Mouse (Mus musculus) myocyte (in vitro differentiated cells): ENCODE results near the gene Aurkaip1.

ENCODE experiments used
- CEBPB ChIP-seq: IDR thresholded peaks from 2 replicates; pipeline ENCODE4 v1.6.1; 2011; ENCODE audit warnings: mild to moderate bottlenecking, moderate library complexity; ENCODE audit not compliant: poor library complexity, insufficient read depth, severe bottlenecking
- E2F4 ChIP-seq: IDR thresholded peaks from one replicate; pipeline ENCODE4 v1.6.1; 2011; ENCODE audit warnings: mild to moderate bottlenecking, control low read depth, moderate library complexity; ENCODE audit not compliant: insufficient read depth
- MAX ChIP-seq: IDR thresholded peaks from one replicate; pipeline ENCODE4 v1.6.1; 2011; ENCODE audit warnings: low read depth, mild to moderate bottlenecking, control low read depth
- MYOD1 ChIP-seq, 3 experiments: IDR thresholded peaks; one replicate each; pipeline ENCODE4 v1.6.1; 2011; ENCODE audit warnings: control low read depth in 2 of 3, low read depth in 2 of 3, mild to moderate bottlenecking in 2 of 3, moderate library complexity in 1 of 3; ENCODE audit not compliant: insufficient read length in 2 of 3, control insufficient read depth in 1 of 3
- MYOG ChIP-seq, 3 experiments: IDR thresholded peaks; one replicate each; pipeline ENCODE4 v1.6.1; 2011; ENCODE audit warnings: control low read depth in 2 of 3, low read depth in 2 of 3, mild to moderate bottlenecking in 2 of 3; ENCODE audit not compliant: insufficient read length in 2 of 3, control insufficient read depth in 1 of 3, insufficient read depth in 1 of 3
- POLR2A ChIP-seq: IDR thresholded peaks from one replicate; pipeline ENCODE4 v1.6.1; 2011; ENCODE audit warnings: low read depth, mild to moderate bottlenecking, control low read depth, moderate library complexity; ENCODE audit not compliant: insufficient read length
- REST ChIP-seq: IDR thresholded peaks from one replicate; pipeline ENCODE4 v1.6.1; 2011; ENCODE audit warnings: mild to moderate bottlenecking, control low read depth, moderate library complexity; ENCODE audit not compliant: insufficient read depth, insufficient read length
- TCF12 ChIP-seq: IDR thresholded peaks from one replicate; pipeline ENCODE4 v1.6.1; 2011; ENCODE audit warnings: mild to moderate bottlenecking, control low read depth; ENCODE audit not compliant: poor library complexity, insufficient read depth, severe bottlenecking

- no peak for TF ChIP-seq POLR2A
- no peak for TF ChIP-seq CEBPB
- no peak for TF ChIP-seq MYOG (IDR thresholded peaks at IDR 0.05; ENCODE audit: control insufficient read depth in 1 of 3, insufficient read depth in 1 of 3, insufficient read length in 2 of 3, low read depth in 2 of 3)
- TF ChIP-seq E2F4 = no peak
- no peak for TF ChIP-seq TCF12
- no peak for TF ChIP-seq MYOD1 (IDR thresholded peaks at IDR 0.05; ENCODE audit: control insufficient read depth in 1 of 3, insufficient read length in 2 of 3, low read depth in 2 of 3)
- TF ChIP-seq MAX = no peak
- no peak for TF ChIP-seq REST
These were observed 18.3 kb upstream of the Aurkaip1 start for GRCm38 (mm10) chr4:155812665-155813181.
